Mouse (Mus musculus) ZHBTc4 (cell line): ENCODE results near the gene Itpr2.
A peak's percentile ranks its signal among the peaks of the same experiment; 100 is the strongest.

Experiments
- DNase-seq: peaks from one replicate; pipeline ENCODE4 v3.0.0-alpha.2; 2011; ENCODE audit warnings: low read depth, low spot score

The Itpr2 gene

GRCm38 (mm10) chr6:146314304-146314703, 187.7 kb downstream of the Itpr2 start:
- no peak for DNase-seq

- DNase-seq, result no peak
Measured at GRCm38 (mm10) chr6:146313396-146313795, 188.6 kb downstream of the Itpr2 start.

- DNase-seq, result no peak
Measured at GRCm38 (mm10) chr6:146310210-146310609, 191.8 kb downstream of the Itpr2 start.

- DNase-seq, result no peak
Measured at GRCm38 (mm10) chr6:146309335-146309734, 192.7 kb downstream of the Itpr2 start.

GRCm38 (mm10) chr6:146305995-146306394, 196.0 kb downstream of the Itpr2 start:
- no peak for DNase-seq

GRCm38 (mm10) chr6:146304088-146304487, 197.9 kb downstream of the Itpr2 start:
- no peak for DNase-seq

- DNase-seq, result no peak
Measured at GRCm38 (mm10) chr6:146303336-146303735, 198.7 kb downstream of the Itpr2 start.

- DNase-seq, result no peak
Measured at GRCm38 (mm10) chr6:146302574-146303130, 199.4 kb downstream of the Itpr2 start.

- no peak for DNase-seq
Measured at GRCm38 (mm10) chr6:146302101-146302500, 199.9 kb downstream of the Itpr2 start.

GRCm38 (mm10) chr6:146300961-146301360, 201.1 kb downstream of the Itpr2 start:
- DNase-seq, result no peak

- peak; percentile 69 for DNase-seq
Measured at GRCm38 (mm10) chr6:146298712-146299111, 203.3 kb downstream of the Itpr2 start.

GRCm38 (mm10) chr6:146291036-146291435, 211.0 kb downstream of the Itpr2 start:
- DNase-seq, result no peak

- DNase-seq, result no peak
Measured at GRCm38 (mm10) chr6:146289801-146290200, 212.2 kb downstream of the Itpr2 start.

- DNase-seq, result no peak
Measured at GRCm38 (mm10) chr6:146288266-146288665, 213.8 kb downstream of the Itpr2 start.

- peak; percentile 16 for DNase-seq
Measured at GRCm38 (mm10) chr6:146284921-146285565, 217.0 kb downstream of the Itpr2 start.

- no peak for DNase-seq
Measured at GRCm38 (mm10) chr6:146283981-146284380, 218.0 kb downstream of the Itpr2 start.

GRCm38 (mm10) chr6:146282061-146282659, 219.9 kb downstream of the Itpr2 start:
- no peak for DNase-seq

- peak; percentile 80 for DNase-seq
Measured at GRCm38 (mm10) chr6:146281176-146281899, 220.7 kb downstream of the Itpr2 start.

- DNase-seq, result peak; percentile 28
Measured at GRCm38 (mm10) chr6:146273256-146273655, 228.8 kb downstream of the Itpr2 start.

GRCm38 (mm10) chr6:146272253-146273036, 229.6 kb downstream of the Itpr2 start:
- DNase-seq, result peak; percentile 64

GRCm38 (mm10) chr6:146270776-146271533, 231.1 kb downstream of the Itpr2 start:
- DNase-seq, result peak; percentile 22
